Mouse (Mus musculus) kidney, postnatal 14 days (tissue): ENCODE data around the gene Lce6a.

ENCODE experiments used
- DNase-seq: peaks from one replicate; pipeline ENCODE4 v3.0.0; 2022; ENCODE audit warnings: mixed read lengths

Gene Lce6a

GRCm38 (mm10) chr3:92621560-92621959, at the start of gene Lce6a:
TSS of gene Lce6a (minus strand) at chr3:92621660.
- DNase-seq, result no peak

DNA sequence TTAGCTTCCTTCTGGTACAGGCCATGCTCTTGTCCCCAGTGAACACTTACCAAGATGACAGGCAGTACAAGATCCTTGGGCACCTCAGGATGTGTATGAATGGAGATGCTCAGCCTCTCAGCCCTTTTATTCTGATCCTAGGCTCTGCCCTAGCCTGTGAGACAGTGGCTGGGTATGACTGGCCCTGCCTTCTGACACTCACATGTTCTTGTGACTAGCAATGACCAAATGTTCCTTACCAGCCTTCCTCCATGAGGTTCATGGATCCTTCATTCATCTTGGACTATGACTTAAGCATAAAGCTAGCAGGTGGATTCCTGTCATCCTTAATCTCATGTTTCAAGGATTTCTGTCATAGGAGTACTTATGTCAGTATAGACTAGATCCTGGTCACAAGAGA, 48.8 kb upstream of the Lce6a start, which contains the start of gene Lce1a2:
Gene Lce1a2, minus strand, starts transcription at position 101 of the 400 bp plus-strand sequence.
- DNase-seq, result no peak

DNA sequence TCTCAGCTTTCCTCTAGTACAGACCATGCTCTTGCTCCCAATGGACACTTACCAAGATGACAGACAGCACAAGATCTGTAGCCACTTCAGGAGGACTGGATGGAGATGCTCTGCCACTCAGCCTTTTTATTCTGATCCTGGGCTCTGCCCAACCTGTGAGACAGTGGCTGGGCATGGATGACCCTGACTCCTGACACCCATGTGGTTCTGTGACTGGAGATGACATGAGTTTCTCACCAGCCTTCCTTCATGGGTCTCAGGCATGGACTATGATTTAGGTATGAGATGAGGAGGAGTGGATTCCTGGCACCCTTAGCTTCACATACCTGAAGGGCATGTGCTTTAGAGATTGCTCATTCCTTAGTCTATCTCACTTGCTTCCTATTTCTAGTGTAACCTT, 35.4 kb upstream of the Lce6a start, which contains the start of gene Lce1b:
Gene Lce1b, minus strand, starts transcription at position 101 of the 400 bp plus-strand sequence.
- DNase-seq, result no peak

- DNase-seq, result no peak
Measured at GRCm38 (mm10) chr3:92648207-92648606, 26.7 kb upstream of the Lce6a start, which contains the start of gene Lce1a1. TSS of gene Lce1a1 (minus strand) at chr3:92648307.

DNA sequence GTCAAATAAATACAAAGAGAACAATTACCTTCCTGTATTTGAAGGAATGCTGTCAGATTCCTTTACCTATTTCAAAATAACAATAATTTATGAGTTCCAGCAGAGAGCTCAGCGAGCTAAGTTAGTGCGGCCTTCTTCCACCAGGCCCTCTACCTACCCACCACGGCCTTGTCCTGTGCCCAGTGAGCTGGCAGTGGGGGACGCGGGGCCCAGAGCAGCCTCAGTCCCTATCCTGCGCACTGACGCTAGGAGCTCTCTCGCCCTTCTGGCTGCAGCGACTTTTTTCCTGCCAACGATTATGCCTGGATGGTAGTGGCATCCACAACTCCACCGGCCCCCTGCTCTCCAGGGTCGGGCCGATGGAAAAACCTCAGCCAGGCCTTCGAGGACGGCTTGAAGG, 18.4 kb upstream of the Lce6a start:
- no peak for DNase-seq

DNA sequence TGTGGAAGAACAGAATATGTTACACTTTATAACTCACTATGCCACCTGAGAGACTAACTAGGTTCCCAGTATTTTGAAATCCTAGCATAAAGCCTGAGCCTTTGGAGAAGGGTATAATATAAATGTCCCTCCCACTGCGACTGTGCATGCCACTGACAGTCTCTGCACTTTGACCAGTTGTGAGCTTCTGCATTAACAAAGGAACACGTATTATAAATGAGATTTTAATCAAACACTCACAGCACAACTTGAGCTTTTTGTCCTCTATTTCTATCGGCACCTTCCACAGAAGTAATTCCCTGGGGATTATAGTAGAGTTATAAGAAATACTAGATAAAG, 17.2 kb upstream of the Lce6a start:
- no peak for DNase-seq

DNA sequence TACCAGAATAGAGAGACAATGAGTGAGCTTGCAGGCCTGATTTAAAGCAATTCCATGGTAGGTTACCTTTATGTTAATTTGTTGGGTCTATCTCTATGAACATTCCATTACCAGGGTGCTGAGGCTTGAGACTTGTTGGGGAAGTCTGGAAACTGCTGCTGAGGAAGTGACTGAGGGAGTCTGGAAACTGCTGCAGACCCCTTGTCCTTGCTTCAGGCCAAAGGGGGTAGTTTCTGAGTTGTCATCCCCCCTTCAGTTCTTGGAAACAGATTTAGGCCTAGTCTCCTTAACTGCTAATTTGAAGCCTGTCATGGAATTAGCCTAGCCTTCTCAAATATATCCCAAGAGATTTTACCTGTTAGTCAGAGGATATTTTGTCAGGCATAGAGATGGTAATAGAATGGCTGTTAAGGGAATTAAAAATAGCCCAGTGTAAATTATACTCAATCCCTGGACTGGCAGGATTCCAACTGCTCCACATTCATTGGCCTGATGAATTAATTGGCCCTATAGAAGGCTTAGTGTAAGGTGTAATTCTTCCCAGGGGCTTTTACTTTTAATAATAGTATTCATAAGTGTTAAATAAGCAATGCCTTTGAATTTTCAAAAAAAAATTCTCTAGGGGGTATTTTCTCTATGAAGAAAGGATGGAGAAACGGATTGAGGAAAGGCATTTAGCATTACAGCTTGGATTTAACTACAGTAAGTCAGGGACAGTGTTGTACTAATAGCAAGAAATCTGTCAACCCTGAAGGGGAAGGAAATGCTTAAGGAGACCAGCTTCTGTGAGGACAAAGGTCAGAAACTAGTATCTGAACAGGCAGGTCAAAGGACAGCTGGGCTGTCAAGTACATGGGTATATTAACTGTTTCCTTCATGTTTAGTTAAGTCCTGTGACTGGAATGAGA, 16.5 kb upstream of the Lce6a start:
- DNase-seq, result peak; percentile 36

- DNase-seq, result no peak
Measured at GRCm38 (mm10) chr3:92609804-92610203, 11.7 kb downstream of the Lce6a start.

DNA sequence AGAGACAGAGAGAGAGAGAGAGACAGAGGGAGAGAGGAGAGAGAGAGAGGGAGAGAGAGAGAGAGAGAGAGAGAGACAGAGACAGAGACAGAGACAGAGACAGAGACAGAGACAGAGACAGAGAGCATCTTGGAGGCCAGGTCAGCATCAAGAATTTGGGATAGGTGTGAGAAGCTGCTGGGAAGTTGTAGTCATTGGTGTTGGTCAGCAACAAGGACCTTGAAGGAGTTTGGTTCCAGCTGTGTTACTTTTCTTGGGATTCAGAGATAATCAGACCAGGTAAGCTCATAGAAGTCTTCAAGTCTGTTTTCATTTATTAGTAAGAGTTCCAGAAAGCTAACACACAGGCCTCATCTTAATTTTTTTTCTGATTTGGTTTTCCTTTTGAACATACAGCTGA, 14.1 kb downstream of the Lce6a start, which contains the start of gene 2210017I01Rik:
Gene 2210017I01Rik, minus strand, starts transcription at position 101 of the 400 bp plus-strand sequence.
- DNase-seq, result no peak

- no peak for DNase-seq
Measured at GRCm38 (mm10) chr3:92602169-92602568, 19.3 kb downstream of the Lce6a start.

DNA sequence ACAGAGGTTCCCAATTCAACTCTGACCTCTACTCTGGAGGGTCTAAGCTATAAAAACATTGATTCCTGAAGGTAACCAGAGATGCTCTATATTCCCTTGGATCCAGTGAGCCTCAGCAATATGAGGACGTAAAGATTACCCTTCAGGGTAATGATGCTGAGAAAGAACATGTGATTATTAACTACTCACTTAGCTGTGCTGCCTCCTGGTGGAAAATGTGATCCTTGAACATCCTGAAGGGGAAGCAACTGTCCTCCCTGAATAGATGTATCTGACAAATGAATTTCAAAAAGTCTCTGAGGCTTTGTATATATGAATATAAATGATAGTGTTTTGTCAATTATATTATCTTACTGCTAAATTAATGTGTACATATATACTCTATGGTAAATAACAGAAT, 21.0 kb downstream of the Lce6a start:
- no peak for DNase-seq

DNA sequence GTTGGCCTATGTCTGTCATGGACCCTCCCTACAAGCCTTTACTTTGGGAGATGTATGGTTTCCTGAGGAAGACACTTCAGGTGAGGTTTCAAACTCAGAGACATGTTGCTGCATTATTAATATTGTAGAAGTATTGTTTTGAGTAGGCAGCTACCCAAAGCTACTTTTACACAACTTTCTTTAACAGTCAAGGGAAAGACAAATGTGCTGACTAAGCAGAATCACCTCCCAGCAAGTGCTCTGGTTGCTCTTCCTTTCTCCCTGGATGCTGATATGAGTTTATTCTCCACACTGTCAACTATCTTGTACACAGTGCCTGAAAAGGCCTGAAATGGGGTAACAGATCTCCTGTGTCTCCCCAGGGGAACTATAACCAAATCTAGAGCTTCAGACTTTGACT, 21.5 kb downstream of the Lce6a start:
- no peak for DNase-seq

DNA sequence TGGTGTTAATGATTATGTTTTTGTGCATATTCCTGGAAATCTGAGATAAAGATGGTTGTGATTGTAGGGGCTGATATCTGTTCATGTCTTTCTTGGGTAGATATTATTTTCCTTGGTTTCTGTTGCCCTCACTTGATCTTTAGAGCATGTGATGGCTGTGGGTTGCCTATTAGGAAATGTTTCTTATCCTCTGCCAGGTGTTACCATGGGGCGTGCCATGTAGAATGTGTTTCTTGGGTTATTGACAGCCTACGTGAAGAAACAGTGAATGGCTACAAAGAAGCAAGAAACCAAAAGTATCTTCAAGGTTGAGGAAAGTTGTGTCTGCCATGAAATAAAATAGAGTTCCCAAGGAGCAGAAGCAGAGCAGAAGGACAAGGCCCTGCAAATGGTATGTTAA, 23.0 kb downstream of the Lce6a start:
- no peak for DNase-seq

DNA sequence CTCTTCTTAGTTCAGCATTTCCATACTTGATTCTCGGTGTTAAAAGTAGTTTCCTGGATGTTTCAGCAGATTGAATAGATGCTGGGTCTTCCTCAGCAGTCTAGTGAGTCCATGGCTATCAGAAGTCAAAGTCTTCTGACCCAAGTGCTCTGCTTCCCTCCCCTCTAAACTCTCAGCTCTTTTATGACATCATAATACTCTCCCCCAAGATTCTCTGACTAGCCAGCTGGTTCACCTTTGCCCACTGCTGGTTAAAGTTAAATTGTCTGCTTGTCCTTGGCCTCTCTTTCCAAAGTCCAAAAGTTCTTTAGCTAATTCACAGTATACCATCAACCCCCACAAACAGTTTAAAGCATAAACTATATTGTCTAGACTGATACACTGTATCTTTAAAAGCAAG, 32.6 kb downstream of the Lce6a start, which contains the start of gene Smcp:
Gene Smcp, minus strand, starts transcription at position 140 of the 400 bp plus-strand sequence.
- peak; percentile 7 for DNase-seq

DNA sequence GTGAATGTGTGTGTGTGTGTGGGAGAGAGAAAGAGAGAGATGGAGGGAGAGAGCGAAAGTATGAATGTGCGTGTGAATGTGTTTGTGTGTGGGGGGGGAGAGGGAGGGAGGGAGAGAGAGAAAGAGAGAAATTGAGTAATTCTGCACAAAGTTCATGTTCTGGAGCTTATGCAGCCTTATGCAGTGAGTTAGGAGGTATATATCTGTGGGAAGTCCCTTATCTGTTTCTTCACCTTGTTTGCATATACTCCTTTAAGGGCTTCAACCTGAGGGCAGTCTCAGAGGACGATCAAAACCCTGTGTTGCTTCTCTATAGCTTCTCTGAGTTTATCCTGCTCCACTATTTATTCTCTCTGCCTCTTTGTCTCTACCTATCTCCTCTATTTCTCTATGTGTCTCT, 34.3 kb downstream of the Lce6a start:
- no peak for DNase-seq

- DNase-seq, result no peak
Measured at GRCm38 (mm10) chr3:92585055-92585454, 36.4 kb downstream of the Lce6a start.

GRCm38 (mm10) chr3:92583164-92583826, 38.2 kb downstream of the Lce6a start:
- no peak for DNase-seq

- no peak for DNase-seq
Measured at GRCm38 (mm10) chr3:92579508-92579907, 42.0 kb downstream of the Lce6a start.

DNA sequence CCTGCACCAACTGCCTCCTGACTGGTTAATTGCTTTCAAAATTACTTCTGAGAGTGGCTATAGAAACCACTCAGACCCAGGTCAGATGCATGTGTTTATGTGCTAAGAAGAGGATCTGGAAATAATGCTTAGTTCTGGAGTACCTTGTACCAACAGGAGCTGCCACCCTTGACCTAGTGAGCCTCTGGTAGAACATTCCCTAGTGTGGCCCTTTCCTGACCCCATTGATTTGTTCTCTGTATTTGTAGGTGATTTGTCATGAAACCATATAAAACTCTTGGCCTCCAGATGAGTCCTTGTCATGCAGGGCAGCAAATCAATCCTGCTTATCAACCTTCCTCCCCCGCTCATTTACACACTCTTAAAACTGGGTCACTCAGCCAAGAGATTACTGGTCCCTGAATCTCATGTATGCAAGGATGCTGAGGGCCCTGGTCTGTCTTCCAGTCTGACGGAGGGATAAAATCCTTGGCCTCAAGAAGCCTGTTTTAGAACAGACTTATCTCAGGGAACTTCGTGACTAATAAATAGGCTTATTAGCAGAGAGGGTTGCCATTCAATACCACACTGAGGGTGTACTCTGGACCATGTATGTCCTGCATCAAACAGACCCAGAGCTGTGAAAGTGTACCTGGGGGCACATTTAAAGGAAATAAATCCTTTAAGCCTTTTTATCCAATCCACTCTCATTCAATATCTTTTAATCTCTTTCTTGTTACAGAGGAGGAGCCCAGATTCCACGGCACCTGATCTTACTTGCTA, 42.6 kb downstream of the Lce6a start:
- no peak for DNase-seq

- DNase-seq, result no peak
Measured at GRCm38 (mm10) chr3:92573449-92574041, 47.9 kb downstream of the Lce6a start, which contains the start of gene Ivl. TSS of gene Ivl (minus strand) at chr3:92573735.

DNA sequence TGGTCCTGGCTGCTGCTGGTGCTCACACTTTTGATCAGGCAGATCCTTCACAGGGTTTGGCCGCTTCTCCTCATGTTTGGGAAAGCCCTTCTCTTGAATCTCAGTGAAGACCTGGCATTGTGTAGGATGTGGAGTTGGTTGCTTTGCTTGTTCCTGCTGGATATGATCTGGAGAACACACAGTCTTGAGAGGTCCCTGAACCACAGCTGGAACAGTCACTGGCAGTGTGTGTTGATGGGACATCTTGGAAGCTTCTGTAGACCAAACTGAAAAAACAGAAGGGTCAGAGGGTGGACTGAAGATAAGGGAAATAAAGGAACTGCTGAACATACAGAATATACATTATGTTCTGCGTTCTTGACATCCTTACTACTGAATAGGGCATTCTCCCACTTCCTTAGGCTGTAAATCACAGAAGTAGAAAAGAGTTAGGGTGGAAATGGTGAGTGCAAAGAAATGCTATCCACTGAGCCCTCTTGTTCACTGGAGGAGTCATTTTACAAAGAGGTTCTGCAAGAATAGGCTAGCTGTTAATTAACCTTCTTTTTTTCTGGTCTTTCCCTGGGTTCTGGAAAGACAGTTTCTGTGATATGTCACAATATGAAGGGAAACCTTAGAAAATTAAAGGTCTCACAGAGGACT, 48.8 kb downstream of the Lce6a start:
- no peak for DNase-seq
